Mouse (Mus musculus): ENCODE data around the gene Defb22. TPM values are rescaled to one million over a fixed set of nuclear protein-coding genes. Genes with fewer than 3 reads are reported as not detected.

Defb22 gene
- total RNA-seq (2021) = not detected
- long read RNA-seq, experiment 1 = 0 reads
- long read RNA-seq, experiment 2 = 0 reads

GRCm38 (mm10) chr2:152490038-152490437 is at the start of gene Defb22:
Gene Defb22 (minus strand): TSS chr2:152490138.
- no peak for DNase-seq (ENCODE audit: low spot score in 2 of 2)

DNA sequence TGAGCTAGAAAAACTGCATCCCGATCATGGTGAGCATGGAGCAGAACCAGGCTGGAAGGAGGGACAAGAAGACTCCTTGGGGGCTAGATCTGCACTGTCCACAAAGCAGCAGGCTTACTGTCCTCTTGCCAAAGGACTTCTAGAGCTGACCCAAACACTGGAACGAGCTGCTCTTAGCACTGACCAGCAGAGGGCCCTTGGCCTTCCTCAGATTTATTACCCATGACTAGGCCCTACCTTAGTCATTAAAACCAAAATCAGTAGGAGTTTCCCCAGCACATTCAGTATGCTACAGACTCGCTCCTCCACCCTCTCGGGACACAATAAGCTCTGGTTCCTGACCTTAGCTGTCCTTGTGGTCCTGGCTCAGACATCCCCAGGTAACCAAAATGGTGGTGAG is 28.0 kb upstream of the Defb22 start, which contains the start of gene Defb28:
TSS of gene Defb28 (plus strand) at position 275 of the 400 bp plus-strand sequence.
- no peak for DNase-seq (ENCODE audit: low spot score in 2 of 2)

DNA sequence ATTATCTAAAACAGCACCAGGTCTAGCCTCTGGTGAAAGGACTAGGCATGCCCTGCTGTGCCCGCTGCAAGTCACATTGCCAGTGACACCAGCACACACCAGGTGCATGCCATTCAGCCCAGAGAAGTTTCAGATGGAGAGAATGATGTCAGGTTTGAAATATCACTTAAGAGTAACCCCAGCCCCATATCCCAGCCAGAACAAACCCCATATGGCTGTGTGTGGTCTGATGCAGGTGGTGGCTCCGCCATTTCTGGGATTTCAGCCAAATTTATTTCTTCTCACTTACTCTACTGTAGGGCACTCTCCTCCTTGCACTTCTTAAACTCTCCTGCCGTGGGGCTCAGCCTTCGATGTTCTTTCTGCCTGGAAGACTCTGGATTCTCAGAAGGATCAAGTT is 26.1 kb upstream of the Defb22 start:
- DNase-seq (ENCODE audit: low spot score in 2 of 2) = no peak

- DNase-seq (ENCODE audit: low spot score in 2 of 2) = no peak
Observed at GRCm38 (mm10) chr2:152511592-152511991, 21.7 kb upstream of the Defb22 start, which contains the start of gene Defb26. Gene Defb26 (minus strand): TSS chr2:152511692.

GRCm38 (mm10) chr2:152503950-152504349 is 14.0 kb upstream of the Defb22 start:
- no peak for DNase-seq (ENCODE audit: low spot score in 2 of 2)

- DNase-seq (ENCODE audit: low spot score in 2 of 2) = no peak
Observed at GRCm38 (mm10) chr2:152500863-152501229, 10.9 kb upstream of the Defb22 start.

DNA sequence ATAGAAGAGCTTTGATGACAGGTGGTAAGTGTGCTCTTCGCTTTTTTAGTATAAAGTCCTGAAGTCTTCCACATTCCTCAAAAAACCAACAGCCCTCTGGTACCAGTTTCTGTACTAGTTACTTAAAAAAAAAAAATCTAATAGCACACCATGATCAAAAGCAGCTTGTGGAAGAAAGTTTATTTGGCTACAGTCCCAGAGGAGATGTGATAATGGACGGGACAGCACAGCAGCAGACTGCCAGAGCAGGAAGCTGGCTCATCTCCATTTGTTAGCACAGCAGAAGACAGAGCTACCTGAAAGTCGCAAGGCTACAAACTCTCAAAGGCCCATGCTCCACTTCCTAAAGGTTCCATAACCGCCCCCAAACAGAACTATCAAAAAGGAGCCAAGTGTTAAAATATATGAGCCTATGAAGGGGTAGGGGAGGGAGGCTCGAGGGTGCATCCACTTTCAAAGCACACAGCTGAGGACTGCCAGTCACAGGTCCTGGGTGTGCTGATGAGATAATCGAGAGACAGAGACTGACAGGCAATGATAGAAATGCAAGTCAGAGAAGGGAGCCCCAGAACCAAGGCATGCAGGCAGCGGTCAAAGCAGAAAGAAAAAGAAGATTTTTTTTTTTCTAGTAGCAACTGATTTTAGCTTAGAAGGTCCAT is 10.4 kb upstream of the Defb22 start:
- no peak for DNase-seq (ENCODE audit: low spot score in 2 of 2)

DNA sequence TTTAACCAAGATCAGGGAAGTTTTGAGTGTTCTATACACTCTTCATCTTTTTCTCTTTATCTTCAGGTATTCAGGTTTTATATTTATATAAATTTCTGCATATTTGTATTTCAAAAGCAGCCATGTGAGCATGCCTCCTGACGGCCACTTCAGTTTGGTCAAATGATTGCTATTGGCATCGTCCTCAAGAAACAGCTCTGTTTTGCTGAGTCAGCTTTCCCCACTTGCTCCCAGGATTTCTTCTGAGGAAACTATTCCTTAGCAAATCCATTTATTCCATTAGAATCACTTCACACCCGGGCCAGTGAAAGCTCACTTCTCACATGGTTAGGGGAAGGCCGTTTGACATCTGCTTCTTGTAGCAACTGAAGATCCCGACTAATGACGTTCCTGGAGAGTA is 8.1 kb upstream of the Defb22 start:
- DNase-seq (ENCODE audit: low spot score in 2 of 2) = no peak

DNA sequence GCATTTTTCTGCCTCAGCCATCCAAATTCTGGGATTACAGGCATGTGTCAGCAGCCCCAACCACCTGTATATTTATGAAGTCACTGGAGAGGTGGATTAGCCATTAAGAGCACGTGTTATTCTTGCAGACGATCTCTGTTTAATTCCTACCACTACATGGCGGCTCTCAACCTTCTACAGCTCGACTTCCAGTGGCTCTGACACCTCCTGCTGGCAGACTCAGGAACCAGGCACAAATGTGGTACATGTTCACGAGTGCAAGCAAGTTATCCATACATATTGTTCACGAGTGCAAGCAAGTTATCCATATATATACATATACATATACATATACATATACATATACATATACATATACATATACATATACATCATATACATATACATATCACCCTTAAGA is 3.2 kb upstream of the Defb22 start:
- DNase-seq (ENCODE audit: low spot score in 2 of 2) = no peak

- no peak for DNase-seq (ENCODE audit: low spot score in 2 of 2)
Observed at GRCm38 (mm10) chr2:152487024-152487423, 2.9 kb downstream of the Defb22 start.

DNA sequence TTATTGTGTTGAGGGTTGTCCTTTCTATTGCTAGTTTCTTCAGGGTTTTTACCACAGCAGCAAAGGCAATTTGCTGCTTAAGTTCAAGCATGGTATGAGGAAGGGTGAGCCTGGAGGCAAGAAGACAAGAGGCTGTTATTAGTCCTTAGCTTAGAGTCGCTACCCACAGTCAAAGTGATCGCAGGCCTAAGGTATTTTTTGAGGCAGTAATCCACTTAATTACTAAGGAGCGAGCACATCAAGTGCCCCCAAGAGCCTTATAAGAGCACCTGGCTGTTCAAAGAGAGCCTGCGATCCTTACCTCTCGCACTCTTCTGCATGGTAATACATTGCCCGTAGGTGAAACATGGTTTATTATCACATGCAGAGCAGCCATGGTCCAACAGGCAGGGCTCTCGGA is 8.2 kb downstream of the Defb22 start:
- DNase-seq (ENCODE audit: low spot score in 2 of 2) = no peak

- no peak for DNase-seq (ENCODE audit: low spot score in 2 of 2)
Observed at GRCm38 (mm10) chr2:152480881-152481280, 9.1 kb downstream of the Defb22 start.

DNA sequence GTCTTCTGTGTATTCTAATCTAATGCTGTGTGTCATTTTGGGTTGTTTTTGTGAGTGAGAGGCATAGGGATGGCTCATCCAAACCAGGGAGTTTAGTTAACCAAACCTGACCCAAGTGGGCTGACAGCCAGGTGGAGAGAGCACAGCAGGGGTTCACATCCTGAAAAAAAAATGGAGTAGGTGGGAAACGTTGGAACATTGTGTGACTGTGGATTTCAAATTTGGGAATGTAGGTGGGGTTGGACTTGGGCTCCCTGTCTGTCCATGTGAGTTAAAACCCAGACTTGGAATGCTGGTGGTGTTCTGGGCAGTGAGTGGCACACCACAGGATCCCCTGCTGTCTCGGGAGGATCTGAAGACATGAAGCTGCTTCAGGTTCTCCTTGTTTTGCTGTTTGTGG is 13.2 kb downstream of the Defb22 start, which contains the start of gene Defb20:
TSS of gene Defb20 (plus strand) at position 301 of the 400 bp plus-strand sequence.
- DNase-seq (ENCODE audit: low spot score in 2 of 2) = no peak

- DNase-seq (ENCODE audit: low spot score in 2 of 2) = no peak
Observed at GRCm38 (mm10) chr2:152472434-152472833, 17.5 kb downstream of the Defb22 start.

DNA sequence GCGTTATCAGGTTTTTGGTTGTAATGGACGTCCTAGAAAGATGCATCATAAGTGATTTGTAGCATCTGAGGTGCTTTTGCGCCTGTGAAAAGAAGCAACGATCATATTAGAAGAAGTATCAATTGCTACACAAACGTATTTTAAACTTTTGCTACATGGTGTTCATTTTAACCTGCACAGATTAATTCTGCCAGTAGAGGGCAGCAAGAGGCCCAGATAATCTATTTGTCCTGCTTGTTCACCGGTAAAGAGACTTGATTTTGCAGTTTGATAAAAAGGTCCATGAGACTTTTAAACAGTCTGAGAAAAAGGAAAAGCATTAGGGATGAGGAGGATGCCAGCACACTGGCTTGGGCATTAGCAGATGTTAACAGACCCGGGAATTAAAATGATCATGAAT is 19.0 kb downstream of the Defb22 start:
- DNase-seq (ENCODE audit: low spot score in 2 of 2) = peak; percentile 38 to 63

- no peak for DNase-seq (ENCODE audit: low spot score in 2 of 2)
Observed at GRCm38 (mm10) chr2:152464570-152465150, 25.3 kb downstream of the Defb22 start, which contains the start of gene Defb23. Gene Defb23 (minus strand): TSS chr2:152464620.

GRCm38 (mm10) chr2:152459241-152459640 is 30.7 kb downstream of the Defb22 start:
- no peak for DNase-seq (ENCODE audit: low spot score in 2 of 2)

DNA sequence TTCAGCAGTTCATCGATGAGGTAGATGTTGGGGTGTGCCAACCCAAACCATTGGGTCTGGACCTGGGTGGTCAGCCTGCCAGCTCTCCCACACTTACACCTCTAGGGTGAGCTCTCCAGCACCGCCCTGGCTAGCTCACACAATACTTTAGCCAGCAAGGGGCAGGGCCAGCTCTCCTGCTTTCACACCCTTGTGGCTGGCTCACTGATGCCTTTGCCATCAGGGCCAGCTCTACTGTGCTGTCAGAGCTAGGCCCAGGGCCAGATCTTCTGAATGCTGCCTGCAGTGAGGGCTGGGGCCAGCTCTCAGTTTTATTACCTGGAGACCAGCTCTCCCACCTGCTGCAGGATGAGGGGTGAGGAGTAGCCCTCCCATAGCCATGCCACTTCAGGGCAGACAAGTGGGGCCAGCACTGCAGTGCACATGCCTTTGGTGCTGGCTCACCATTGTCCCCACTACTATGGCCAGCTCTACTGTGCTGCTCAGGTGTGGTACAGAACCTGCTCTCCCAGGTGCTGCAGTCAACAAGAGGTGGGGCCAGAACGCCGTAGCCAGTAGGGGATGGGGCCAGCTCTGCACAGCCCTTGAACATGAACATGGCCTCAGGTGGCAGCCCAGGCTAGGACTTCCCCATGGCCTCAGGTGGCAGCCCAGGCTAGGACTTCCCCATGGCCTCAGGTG is 37.7 kb downstream of the Defb22 start:
- DNase-seq (ENCODE audit: low spot score in 2 of 2) = no peak

DNA sequence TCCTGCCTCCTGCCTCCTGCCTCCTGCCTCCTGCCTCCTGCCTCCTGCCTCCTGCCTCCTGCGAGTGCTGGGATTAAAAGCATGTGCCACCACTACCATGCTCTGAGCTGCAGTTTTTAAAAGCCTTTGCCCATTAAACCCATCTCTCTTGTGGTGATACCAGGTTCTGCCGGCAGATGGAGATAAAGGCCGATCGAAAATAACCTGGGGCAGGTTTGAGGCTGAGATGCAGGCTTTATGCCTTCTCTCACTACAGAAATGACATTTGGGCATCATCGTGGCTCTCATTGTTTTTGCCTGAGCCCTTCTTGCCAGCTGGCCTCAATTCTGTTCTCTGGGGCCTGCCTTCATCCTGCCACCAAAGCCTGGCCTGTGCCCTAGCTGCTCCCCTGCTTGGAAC is 39.7 kb downstream of the Defb22 start:
- peak; percentile 69 to 70 for DNase-seq (ENCODE audit: low spot score in 2 of 2)

GRCm38 (mm10) chr2:152447461-152447860 is 42.5 kb downstream of the Defb22 start:
- no peak for DNase-seq (ENCODE audit: low spot score in 2 of 2)

DNA sequence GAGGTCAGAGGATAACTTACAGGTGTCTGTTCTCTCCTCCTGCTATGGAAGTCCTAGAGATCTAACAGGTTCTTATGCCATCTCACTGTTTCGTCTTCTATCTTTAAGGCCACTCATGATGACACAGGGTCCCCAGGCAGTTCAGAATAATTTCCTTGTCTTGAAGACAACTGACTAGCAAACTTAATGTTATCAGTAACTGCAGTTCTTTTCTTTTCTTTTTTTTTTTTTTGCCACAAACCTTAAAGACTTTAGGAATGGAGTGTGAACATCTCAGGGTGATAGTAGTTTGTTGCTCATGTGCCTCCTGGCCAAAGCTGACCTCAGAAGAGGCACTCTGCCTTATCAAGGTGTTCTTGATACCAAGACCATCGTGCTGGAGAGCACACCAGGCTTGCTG is 43.3 kb downstream of the Defb22 start:
- DNase-seq (ENCODE audit: low spot score in 2 of 2) = no peak

DNA sequence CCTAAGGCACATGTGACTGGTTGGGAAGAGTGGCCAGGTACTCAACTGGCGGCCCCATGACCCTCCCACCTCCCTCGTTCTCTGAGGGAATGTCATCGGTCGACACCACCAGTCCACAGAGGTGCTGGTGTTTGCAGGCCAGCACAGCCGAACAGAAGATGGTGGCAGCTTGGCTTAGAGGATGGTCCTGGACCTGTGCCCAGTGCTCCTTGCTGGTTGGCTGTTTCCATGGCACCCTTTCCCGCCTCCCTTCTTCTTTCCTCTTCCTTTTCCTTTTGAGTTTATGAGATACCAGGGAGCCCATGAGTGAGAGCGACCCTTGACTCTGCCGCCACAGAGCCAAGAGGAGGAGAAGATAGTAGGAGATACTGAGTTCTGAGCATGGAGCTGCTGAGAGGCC is 46.7 kb downstream of the Defb22 start:
- no peak for DNase-seq (ENCODE audit: low spot score in 2 of 2)
